Comparison of ENCODE assay signal across 26 mouse cellular contexts in genomic region chr2:50291901-50292300, GRCm38 (mm10).
"Had no signal": no experiment of that assay in that cellular context is flagged by ENCODE, and none has a peak within 500 bp of the region (broad histone marks: within the 10 kb centered on the region; RNA-seq: fewer than 3 reads in every experiment).

No protein-coding gene starts in this region.

- DNase-seq: gastrocnemius, postnatal 14 days; gastrocnemius, postnatal 36 days; heart, adult 18-20 months; heart, postnatal 10 days; heart, postnatal 4 days; kidney, adult 11 months; kidney, adult 2 months; kidney, adult 9 months; kidney, postnatal 14 days; kidney, postnatal 36 days; layer of hippocampus, adult 9-11 months; layer of hippocampus, postnatal 36 days; liver; liver, embryonic 13.5 days had no signal

- H3K9ac ChIP-seq: heart, embryonic 12.5 days; hindbrain, embryonic 13.5 days; hindbrain, embryonic 15.5 days; kidney, embryonic 15.5 days; limb, embryonic 12.5 days; liver, embryonic 13.5 days had no signal

- ATAC-seq: hindbrain, postnatal 0 days; intestine, embryonic 16.5 days had no signal

- H3K4me2 ChIP-seq: heart, embryonic 12.5 days; hindbrain, embryonic 13.5 days; hindbrain, embryonic 15.5 days; kidney, embryonic 15.5 days; limb, embryonic 12.5 days; liver, embryonic 11.5 days; liver, embryonic 13.5 days had no signal

- H3K9me3 ChIP-seq: heart, embryonic 10.5 days; heart, embryonic 12.5 days; hindbrain, embryonic 13.5 days; hindbrain, embryonic 15.5 days; kidney, embryonic 15.5 days; limb, embryonic 10.5 days; limb, embryonic 12.5 days; liver, embryonic 13.5 days had no signal

- H3K27me3 ChIP-seq: heart, embryonic 12.5 days; hindbrain, embryonic 13.5 days; hindbrain, embryonic 15.5 days; kidney, embryonic 15.5 days; limb, embryonic 12.5 days; liver, embryonic 13.5 days had no signal

- H3K4me3 ChIP-seq: heart, embryonic 10.5 days; heart, embryonic 12.5 days; hindbrain, embryonic 13.5 days; hindbrain, embryonic 15.5 days; kidney, embryonic 15.5 days; left cerebral cortex, adult 2 months; limb, embryonic 10.5 days; limb, embryonic 12.5 days; liver, embryonic 13.5 days had no signal

- H3K27ac ChIP-seq: heart, embryonic 10.5 days; hindbrain, embryonic 13.5 days; hindbrain, embryonic 15.5 days; hindbrain, postnatal 0 days; kidney, embryonic 15.5 days; kidney, postnatal 0 days; left cerebral cortex, adult 2 months; limb, embryonic 10.5 days; limb, embryonic 12.5 days; liver, embryonic 13.5 days had no signal
